Mouse (Mus musculus) 3T3-L1 (cell line): ENCODE measurements around the gene Trpm3.
"Not testable (repeated sequence)": the region's sequence is repeated elsewhere in the genome, so short reads cannot be mapped to it uniquely, and the experiment has no call there.

Source experiments
- DNase-seq: peaks from one replicate; pipeline ENCODE4 v3.0.0-alpha.2; 2015; ENCODE audit warnings: low read depth, low spot score

Trpm3 gene

DNA sequence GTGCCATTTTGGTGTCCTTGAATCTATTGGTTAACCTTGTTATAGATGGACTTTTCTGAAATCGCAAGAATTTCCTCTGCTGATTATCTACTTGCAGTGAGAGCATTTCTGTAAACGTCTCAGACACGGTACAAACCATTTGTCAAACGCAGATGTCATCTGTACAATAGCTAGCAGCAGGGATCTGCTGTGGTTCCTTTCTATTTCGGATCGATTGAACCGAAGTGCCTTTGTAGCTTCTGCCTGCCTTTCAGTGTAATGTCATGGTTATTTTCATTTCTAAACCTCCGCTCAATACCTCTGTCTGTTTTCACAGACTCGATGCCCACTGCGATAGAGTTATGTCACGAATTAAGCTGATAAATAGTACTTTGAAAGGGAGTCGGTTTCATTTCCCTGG is 708.9 kb downstream of the Trpm3 start:
- DNase-seq = no peak

DNA sequence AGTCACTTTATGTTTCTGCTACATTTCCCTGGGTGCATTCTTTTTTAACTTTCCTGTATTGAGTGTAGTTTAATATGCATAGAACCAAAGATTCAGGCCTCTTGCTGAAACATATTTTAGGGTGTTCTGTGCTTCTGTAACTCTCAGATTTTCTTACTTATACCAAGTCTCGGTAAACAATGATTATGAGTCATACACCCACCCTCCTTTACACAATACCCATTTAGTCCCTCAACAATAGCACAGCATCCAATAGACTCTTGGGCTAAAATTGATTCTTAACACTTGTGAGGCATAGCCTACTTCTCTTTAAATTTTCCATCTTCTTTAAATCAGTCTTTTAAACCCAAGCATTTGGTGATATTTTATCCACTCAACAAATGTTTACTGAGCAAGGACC is 709.4 kb downstream of the Trpm3 start:
- no peak for DNase-seq

DNA sequence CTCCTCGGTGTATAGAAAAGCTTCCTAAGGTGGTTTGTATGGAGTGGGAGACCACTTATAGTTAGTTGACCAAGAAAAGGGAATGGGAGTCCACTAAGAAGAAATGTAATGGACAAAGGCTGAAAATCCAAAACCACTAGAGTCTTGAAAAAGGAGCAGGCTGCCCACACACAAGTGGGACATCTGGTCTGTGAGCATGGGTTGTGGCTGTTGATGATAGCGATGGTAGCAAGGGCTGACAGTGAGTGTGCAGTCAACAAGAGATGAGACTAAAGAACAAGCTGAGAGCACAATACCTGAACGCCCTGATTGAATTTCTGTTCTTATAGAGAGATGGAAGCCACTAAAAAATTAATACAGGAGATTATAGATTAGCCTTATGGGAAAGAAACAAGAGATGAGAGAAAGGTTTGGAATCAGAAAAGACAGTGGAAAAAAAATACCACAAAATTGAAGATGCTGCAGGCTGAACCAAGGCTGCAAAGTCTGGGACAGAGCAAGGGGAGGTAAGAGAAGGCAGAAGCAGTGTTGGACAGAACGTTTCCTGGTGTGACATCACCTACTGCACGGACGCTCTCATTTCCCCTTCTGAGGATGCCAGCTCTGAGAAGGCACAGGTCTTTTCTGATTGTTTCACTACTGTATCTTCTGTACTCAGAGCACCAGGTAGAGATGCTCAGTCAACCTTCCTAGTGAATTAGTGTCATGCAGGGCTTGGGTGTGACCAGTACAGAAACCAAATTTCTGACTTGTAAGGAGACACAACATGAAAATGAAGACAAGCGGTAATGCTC is 710.1 kb downstream of the Trpm3 start:
- no peak for DNase-seq

DNA sequence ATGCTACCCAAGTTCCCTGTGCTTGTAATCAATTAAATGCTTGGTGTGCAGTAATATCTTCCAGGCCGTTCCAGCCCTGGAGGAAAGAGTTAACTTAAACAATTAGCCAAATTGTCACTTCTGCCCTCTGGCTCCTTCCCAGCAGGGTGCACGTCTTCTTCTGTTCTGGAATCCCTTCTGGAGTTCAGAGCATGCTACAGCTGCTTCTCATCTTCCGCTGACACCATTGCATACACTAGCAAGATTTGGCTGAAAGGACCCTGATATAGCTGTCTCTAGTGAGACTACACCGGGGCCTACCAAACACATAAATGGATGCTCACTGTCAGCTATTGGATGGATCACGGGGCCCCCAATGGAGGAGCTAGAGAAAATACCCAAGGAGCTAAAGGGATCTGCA is 712.6 kb downstream of the Trpm3 start:
- DNase-seq = not testable (repeated sequence)

DNA sequence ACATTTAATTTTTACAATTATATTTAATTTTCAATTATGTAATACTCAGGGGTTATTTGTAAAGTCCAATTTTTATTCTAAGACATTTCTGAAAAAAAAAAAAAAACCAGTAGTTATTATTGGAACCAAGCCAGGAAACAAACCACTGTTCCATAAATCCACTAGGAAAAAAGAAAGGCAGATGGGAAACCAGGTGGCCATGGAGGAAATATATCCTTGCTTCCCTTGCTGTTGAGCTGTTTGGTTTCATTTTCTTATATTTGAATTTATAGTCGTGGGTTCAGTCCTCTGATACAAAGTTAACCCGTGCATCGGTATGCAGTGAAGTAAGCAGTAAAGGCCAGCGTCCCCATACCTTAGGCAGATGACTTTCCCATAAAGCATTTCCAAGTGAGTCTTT is 720.8 kb downstream of the Trpm3 start:
- no peak for DNase-seq

DNA sequence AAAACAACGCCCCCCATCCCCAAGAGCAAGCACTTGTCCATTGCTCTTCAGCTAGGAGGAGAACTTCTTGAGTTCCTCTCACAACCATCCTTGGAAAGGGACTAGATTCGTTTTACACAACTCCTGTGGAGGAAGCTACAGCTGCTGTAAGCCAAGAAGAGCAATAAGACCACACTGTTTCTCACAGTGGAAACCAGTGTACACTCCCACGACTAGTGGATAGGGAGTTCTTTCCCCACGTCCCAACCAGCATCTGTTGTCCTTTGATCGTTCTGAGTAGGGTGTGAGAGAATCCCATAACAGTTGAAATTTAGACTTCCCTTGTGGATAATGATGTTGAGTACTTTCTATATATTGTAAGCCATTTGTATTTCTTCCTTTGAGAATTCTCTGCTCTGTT is 728.6 kb downstream of the Trpm3 start:
- DNase-seq = no peak

DNA sequence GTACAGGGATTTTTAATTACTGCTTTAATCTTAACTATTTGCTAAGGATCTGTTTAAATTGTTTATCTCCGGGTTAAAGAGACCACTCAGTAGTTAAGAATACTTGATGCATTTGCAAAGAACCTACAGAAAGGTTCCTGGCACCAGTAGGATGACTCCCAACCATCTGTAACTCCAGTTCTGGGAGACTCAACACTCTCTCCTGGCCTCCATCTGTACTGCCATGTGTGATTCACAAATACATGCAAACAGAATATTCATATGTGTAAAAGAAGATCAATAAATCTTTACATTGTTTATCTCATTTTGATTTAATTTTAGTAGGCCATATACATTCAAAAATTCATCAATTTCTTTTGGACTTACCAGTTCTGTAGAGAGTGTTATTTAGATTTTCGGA is 731.0 kb downstream of the Trpm3 start:
- no peak for DNase-seq

DNA sequence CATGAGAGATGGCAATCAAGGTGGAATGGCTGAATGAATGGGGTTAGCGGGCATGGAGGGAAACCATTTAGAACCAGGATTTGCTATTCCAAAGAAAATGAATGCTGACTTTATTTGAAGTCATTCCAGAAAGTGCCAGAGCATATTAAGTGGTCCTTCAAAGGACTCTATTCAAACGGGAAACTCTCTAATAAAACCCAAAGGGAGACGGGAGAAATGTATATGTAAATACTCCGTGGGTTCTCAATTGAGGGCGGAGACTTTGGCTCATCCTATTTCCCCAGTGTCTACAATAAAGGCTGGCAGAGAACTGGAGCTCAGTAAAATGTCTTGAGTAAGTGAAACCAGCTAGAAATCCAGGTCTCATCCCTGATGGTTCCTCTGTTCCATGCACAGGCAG is 733.6 kb downstream of the Trpm3 start:
- DNase-seq = no peak

DNA sequence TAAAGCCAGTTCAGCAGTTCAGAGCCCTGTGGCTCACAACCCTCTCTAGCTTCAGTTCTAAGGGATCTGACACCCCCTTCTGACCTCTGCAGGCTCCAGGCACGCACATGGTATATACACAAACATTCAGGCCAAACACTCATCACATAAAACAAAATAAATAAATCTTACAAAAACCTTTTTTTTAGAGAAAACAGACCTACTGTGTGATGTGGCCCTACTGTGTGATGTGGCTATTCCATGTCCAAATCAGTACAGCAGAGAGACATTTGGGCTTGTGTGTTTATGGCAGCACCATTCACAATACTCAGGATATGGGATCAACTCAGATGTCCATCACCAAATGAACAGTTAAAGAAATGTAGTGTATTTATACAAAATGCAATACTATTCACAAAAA is 741.4 kb downstream of the Trpm3 start:
- DNase-seq = no peak

DNA sequence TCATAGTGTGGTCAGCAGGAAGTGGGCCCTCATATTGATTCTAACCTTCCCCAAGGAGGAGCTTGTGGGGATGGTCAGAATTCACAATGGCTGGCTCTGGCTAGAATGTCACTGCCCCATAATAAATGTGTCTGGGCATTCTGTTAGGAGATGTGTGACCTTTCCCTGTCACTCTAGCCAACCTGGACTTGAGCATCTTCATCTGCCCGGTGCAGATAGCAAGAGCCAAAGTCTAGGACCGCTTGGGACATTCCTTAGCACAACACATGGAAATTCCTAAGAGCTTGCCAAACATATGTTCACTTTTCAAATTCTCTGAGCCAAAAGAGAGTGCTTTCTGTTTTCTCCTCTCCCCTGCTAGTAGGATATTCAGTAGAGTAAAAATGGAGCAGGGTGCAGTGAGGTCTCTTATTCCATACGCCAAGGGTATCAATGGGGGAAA is 743.8 kb downstream of the Trpm3 start:
- peak; percentile 16 for DNase-seq

DNA sequence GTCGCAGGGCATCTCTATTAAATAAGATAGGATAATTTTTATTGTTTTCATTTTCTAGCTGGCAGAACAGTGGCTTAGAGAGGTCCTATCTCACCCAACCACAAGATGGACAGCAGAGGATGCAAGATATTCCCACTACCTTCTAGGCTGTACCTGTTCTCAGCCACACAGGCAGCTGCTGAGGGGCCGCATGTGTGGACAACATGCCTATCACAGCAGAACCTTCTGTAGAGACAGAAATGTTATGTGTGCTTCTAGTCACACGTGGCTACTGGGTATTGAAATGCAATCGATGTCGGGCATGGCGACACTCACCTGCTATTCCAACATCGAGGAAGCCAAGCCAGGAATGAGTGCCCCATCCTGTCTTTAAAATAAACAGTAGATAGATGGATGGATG is 744.3 kb downstream of the Trpm3 start:
- DNase-seq = no peak

DNA sequence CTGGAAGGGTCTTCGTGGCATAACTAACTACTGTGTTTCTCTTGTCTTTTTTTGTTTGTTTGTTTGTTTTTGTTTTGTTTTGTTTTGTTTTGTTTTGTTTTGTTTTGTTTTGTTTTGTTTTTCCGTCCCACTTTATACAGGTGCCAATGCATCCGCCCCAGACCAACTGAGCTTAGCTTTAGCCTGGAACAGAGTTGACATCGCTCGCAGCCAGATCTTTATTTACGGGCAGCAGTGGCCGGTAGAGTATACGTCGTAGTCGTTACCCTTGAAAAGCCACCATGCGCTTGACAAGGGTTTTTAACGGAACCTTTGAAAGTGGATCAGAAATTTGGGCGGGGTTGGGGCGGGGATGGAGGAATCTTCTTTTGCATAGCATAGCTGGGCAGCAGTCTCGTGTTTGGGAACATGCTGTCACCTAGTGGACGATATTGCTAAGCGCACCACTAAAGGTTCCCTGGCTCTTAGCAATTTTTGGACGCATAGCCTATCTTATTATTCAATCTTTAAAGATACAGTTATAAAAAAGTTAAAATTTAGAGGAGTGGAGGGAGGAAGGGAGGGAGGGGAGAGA is 745.0 kb downstream of the Trpm3 start:
- DNase-seq = peak; percentile 86

DNA sequence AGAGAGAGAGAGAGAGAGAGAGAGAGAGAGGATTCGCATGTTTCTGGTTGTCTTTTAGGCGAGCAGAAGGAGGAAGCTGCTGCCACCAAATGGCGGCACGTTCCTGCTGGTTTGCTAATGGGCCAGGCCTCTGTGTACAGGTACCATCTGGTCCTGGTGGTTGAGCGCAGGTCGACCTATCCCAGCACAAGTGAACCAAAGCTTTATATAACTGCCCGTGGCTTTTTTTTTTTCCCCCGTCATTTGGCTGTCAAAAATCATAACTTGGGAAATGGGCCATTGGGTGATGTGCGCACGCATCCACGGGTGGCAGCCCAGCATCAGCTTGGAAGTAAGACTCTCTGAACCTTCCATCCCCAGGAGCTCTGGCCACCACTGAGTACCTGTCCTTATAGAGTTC is 745.5 kb downstream of the Trpm3 start:
- DNase-seq = no peak

DNA sequence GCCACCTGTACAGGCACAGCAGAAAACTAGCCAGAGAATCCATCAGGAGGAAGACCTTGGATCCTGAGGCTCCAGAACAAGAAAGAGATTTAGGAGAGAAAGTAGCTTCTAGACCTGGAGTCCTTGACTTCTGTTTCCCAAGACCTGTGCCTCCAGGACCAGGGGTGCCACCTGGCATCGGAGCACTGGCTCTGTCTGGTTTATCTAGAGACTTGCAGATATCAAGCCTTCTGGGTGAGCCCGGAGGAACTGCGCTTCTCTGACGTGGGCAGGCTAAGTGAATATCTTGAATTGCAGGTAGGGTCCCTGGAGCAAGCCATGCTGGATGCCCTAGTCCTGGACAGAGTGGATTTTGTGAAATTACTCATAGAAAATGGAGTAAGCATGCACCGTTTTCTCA is 746.2 kb downstream of the Trpm3 start:
- DNase-seq = no peak

DNA sequence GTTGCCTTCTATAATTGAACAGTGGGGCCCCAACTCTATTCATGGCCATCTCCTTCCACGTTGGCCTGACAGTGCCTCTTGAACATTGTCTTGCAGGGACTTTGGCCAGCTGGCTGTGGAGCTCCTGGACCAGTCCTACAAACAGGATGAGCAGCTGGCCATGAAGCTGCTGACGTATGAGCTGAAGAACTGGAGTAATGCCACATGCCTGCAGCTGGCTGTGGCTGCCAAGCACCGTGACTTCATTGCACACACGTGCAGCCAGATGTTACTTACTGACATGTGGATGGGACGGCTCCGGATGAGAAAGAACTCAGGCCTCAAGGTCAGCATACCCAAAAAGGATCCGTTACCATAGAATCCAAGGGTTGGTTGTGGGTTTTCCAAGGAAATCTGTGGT is 763.0 kb downstream of the Trpm3 start:
- DNase-seq = peak; percentile 22

DNA sequence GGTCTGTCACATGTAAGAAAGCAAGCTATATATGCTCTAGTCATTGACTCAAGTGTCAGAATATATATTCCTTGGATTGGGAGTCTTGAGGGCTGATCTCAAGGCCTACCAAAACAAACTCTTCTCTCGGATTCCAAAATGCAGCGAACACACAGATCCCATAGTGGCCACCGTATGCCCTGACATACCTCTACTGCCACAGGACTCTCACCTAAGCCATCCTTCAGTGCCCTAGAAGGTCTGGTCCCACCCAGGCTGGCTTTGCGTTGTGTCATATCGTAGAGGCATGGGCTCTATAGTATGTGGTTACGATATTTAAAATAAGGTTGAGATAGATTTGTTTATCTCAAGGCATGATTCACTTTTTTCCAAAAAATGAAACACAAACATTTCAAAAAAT is 763.5 kb downstream of the Trpm3 start:
- no peak for DNase-seq

DNA sequence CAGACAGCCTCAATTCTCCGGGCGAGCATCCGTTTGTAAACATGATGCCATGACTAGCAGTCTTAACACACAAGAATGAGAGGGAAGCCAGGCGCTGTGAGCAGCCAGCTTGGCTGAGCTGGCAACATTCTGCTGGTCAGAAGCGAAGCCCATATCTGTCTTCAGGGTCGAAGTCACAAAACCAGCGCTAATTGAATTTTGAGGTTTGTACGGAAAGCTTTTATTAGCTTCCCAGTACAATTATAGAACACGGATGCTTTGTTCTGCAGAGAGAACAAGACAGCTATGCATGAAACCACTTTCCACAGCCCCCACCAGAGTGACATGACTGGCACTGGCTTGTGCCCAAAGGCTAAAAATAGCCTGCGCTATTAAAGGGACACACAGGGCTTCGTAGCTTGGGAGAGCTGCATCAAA is 766.2 kb downstream of the Trpm3 start:
- no peak for DNase-seq

DNA sequence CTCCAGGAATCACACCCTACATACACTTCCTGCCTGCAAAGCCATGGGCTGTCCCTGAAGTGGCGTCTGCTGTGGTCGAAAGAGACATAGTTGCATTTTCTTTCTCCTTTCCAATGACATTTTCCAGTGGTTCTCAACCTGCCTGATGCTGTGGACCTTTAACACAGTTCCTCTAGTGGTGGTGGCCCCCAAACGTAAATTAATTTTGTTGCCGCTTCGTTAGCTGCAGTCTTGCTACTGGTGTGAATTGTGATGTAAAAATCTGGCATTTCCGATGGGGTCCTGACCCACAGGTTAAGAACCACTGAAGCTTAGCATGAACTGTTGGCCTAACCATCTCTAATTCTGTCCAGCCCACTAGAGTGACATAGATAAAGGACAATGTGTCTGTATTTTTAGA is 771.8 kb downstream of the Trpm3 start:
- DNase-seq = no peak

DNA sequence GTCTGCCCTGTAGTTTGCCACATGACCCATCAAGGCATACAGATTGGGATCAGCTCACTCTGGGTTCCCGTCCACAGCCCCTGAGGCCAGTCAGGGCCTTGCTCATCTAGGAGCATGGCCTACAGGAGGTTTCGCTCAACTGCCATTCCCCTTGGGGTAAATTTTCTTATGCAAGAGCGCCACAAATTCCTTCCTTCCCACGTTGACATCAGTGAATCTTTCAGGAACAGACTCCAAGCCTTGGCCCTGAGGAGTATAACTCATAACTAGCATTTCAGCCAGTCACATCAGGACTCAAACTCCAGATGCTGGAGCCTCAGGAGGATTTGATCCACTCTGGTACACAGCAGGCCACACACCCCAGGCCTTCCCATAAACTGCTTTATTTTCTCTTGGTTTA is 774.1 kb downstream of the Trpm3 start:
- DNase-seq = peak; percentile 53

DNA sequence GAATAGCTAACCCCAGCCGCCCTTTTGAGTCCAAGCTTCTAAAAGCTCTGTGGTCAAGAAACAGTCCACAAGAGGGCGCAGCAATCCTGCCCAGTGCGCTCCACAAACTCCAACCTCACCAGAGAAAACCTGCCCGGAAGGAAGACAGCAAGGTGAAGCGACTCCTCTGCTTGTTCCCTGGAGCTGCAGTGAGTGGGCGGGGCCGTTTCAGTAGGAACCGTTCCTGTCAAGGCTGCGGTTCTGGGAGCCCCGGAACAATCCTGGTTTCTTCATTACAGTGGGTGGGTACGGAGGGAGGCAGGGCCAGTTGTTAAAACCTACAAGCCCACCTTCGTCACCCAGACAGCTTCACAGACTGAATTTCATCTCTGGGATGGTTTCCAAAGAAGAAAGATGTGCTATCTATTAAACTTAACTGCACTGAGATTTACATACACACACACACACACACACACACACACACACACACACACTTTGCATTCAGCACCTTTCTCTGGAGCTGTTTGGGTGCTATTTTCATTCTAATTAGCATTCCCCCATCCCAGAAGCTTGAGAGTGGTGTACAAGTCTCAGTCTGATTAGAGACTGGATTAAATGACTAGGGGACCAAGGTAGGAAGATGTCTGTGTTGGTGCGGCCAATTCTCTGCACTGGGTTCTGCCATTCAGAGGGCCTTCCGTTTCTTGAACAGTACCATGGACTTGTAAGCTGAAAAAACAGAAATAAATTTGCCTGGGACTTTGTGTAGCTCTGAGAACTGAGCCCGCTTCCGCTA is 777.2 kb downstream of the Trpm3 start:
- peak; percentile 98 for DNase-seq

DNA sequence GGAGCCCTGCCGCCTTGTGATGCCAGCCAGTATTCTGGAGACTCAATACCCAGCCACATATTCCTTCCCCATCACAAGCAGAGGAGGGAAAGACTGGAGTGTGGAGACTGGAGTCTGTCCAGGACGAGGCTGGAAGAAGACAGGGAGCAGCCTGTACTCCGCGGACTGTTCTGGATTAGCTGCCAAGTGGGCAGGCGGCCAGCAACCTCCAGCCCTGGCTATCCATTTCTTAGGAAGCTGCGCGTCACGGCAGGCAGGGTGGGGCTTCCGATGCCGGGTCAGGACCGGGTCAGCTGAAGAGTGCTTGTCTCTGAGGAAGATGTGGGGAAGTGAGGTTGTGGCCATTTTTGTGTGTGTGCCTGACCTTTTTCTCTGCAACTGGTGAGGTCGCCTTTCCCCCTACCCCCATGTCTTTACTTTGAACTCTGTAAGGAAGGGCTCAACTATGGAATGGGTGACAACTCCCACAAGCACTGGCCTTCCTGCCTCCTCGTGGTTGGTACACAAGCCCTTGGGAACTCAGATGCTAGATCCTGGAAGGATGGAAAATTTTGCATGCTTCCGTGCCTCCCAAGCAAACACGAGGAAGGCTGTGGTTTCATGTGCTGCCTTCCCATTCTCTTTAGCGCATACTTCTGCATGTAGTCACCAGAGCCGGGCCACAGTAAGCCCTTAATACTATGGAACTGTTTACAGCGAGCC is 777.9 kb downstream of the Trpm3 start:
- DNase-seq = peak; percentile 100

DNA sequence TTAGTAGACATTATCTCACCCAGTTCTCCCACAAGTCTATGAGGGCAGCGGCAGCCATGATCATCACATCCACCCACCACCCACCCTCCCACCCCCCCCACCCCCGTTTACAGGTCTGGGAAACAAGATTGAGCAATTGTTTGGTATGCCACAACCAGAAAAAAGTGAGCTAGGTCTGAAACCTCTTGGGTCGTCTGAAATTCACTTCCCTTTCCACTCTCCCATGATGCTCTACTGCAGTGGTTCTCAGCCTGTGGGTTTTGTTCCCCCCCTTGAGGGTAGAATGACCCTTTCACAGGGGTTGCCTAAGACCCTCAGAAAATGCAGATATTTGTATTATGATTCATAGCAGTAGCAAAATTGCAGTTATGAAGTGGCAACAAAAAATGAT is 778.5 kb downstream of the Trpm3 start:
- DNase-seq = no peak
